Mouse (Mus musculus): ENCODE results near the gene 2210016F16Rik.

GRCm38 (mm10) chr13:58350606-58351005 is 34.4 kb downstream of the 2210016F16Rik start:
- no peak for TF ChIP-seq POLR2A (IDR thresholded peaks at IDR 0.05; ENCODE audit: low read depth, low read length)
- TF ChIP-seq CTCF (conservative IDR thresholded peaks at IDR 0.05; ENCODE audit: insufficient read depth, insufficient read length, low read depth, low read length), result no peak

Measured in kidney, adult 2 months (tissue).